Mouse (Mus musculus) kidney, adult 18-20 months (tissue): ENCODE results near the gene Yipf1.
"Not testable (repeated sequence)": the region's sequence is repeated elsewhere in the genome, so short reads cannot be mapped to it uniquely, and the experiment has no call there.

Source experiments
- DNase-seq: peaks from one replicate; pipeline ENCODE4 v3.0.0; 2021

The Yipf1 gene

DNA sequence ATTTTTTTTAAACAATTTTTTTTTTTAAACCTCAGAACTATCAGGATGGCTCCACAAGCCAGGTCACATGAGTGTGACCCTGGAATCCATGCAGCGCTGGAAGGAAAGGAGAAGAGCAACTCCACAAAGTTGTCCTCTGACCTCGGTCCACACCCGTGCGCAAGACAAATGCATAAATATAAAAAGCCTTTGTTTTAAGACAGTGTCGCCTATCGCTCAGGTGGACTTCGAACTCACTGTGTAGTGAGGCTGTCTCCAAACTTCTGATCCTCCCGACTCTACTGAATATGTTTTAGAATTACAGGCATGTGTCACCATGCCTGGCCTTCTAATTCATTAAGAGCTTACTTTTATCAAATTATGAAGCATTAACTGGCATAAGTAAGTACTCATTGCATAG lies 14.4 kb downstream of the Yipf1 start:
- no peak for DNase-seq

DNA sequence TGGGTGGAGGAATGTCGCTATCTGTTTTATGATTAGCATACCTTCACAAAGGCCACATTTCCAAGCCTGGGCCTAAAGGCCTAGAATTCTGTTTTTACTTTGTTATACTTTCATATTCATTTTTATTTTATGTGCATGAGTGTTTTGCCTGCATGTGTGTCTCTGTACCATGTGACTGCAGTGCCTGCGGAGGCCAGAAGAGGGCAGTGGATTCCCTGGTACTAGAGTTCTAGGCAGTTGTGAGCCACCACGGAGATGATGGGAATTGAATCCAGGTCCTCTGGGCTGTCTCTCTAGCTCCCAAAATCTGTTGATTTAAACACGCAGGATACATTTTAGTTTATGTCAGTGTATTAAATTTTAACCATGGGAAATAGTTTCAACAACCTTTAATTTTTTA lies 19.4 kb downstream of the Yipf1 start:
- DNase-seq = no peak

DNA sequence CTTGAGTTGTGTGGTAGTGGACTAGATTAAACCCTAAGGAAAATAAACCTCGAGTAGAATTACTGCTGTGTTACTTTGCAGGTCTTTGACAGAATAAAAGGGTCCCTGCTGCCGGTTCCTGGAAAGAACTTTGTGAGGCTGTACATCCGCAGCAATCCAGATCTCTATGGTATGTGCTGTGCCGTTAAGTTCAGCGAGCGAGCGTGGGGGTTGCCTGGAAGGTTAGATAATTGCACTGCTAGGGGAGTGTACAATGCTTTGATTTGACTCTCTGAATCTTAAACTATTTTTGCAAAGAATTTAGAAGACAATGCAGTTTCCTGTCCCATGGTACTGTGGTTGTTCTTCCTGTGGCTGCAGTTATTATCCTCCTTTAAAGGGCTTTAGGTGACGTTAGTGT lies 22.2 kb downstream of the Yipf1 start:
- no peak for DNase-seq

DNA sequence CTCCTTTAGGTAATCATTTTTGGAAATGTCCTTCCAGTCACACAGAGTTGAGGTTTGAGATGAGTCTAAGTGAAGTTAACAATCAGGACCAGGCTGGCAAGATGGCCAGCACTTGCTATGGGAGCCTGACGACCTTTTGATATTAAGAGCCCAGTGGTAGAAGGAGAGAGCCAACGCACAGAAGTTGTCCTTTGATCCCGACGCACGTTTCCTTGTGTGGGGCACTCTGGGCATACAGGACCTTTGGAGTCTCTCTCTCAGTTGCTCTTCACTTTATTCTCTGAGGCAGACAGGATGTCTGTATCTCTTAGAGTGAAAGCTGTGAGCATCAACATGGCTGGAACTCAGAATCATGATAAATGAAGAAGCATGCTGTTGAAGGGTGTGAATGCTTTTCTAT lies 23.3 kb downstream of the Yipf1 start:
- DNase-seq = no peak

DNA sequence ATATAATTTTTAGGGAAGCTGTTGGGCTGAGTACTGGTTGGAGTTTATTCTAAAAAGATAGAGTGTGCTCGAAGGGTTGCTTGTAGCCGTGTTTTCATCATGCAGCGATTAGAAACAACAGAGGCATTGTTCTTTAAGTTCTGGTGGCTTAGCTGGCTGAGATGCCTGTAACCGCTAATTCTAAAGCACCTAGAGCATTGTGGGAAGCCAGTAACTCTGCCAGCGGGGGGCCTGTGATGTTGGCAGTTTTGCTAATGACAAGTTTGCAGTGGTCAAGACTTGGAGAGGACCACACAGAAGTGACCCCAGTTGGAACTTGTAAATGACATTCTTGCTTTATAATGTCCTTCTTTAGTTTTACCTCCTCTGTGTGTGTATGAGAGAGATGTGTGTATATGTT lies 27.2 kb downstream of the Yipf1 start:
- DNase-seq = no peak

DNA sequence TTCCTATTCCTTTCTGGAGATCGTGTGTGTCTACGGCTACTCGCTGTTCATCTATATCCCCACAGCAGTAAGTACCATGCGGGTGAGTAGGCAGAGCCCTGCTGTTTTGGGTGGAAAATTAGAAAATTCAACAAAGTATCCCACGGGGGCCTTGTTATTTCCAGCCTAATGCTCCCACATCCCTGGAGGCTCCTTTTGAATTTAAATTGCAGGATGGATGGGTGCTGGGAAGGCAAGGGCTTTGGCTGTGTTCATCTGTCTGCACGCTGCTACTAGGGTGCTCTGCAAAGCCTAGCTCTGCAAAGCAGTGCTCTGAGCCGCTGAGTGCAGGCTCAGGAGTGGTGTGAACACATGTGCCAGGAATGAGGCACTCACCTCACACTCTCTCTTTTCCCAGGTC lies 30.4 kb downstream of the Yipf1 start:
- no peak for DNase-seq

DNA sequence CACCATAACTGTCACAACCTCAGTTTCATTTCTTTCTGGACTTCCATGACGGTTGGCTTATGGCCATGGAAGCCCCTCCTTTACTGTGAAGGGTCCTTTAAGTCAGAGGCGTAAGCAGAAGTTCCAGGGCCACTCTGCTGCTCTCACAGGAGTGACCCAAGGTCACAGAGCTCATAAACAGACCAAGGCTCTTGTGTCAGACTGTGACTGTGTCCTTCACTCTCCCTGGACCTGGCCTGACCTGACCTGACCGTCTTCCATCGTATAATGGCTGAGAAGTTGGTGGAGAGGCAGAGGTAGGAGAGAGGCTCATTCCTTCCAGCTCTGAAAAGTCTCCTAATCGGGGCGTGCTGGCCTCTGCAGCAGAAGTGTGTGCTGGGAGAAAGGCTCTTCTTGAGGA lies 33.1 kb downstream of the Yipf1 start:
- no peak for DNase-seq

DNA sequence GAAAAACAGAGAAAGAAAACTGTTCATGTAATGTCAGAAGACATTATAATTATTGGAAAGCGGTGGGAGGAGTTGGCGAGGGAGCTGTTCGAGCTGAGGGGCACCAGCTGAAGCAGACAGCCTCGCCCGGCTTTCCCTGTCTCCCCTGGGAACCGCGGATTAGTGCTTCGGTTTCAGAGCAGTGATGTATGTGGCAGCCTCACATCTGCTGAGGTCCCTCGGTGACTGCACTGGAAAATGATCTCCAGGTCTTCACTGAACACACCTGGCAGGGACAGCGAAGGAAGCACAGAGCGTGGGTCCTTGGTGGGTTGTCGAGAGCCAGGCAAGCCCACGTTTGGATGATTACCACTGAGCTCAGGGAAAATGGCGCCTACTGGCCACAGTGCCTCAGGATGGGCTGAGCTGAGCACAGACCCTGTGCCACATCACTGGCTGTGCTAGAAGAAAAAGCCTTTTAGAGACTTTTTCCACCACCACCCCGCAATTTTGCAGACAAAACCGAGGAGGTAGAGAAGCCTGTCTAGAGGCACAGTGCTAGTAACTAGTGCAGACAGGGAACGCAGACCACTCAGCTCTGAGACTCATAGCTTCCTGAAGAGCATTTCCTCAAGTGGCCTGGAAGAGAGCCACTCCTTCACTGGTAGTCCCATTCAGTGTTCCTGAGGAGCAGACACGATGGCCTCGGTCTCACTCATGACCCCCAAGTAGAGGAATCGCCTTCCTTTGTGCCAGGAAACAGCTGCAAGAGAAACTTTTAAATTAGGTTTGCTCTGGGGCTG lies 34.6 kb downstream of the Yipf1 start:
- no peak for DNase-seq

DNA sequence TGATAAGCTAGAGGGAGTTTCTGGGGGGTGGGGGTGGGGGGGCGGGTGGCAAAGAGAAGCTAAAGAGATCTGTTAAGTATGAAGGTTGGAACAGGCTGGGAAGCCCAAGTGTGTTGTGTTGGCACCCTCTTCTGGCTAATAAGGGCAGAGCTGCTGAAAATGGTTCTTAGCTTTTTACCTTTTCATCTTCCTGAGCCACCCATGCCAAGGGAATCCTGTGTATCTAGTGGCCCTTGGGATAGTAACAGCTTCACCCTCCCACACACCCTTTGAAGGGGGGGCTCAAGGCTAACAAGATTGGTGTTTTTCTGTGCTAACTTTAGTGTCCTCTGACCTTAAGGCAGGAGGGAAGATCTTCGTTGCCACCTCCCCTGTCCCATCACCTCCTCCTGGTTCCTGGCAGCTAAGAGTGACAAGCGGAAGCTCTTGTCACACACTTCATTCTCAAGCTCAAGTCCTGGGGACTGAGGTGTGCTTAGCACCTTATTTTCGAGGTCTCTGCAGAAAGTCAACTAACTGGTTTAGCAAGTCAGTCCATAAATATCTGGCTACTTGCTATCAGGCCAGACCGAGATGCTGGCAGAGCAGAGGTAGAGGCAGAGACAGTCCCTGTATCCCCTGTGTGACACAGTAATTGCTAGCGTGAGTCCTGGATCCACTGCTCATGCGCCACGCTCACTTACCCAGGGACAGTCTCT lies 35.3 kb downstream of the Yipf1 start:
- DNase-seq = peak; percentile 46

DNA sequence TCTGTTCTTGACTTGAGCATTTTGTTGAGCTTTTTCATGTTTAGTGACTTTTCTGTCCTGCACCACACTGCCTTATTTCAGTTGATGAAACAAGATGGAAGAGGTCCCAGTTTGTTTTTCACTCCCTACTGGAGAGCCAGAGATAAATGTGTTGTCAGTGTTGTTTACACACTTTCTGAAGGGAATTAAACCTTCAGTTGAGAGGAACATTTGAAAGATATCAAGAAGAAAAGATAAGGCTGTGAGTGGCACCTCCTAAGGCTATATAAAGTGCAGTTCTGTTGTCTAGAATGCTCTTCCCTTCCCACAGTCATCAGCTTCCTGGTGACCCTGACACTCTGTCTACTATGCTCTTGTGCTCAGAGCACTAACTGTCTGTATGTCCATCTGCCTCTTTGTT lies 37.2 kb downstream of the Yipf1 start:
- no peak for DNase-seq

DNA sequence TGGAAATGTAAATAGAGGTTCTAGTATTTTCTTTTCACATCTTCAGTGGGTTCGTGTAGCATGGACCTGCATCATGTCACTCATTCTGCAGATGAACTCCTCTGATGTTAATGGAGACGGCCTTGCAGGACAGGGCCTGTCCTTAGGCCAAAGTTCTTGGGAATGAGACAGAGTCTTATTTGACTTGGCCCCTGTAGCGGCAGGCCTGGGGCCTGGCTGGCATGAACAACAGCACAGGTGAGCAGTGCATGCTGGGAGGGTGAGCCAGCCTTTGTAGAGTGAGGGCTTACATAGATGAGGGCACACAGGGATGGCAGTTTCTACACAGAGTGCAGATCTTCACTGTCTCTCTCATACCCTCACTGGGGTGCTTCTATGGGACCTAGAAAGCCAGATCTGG lies 39.4 kb downstream of the Yipf1 start:
- DNase-seq = peak; percentile 33

DNA sequence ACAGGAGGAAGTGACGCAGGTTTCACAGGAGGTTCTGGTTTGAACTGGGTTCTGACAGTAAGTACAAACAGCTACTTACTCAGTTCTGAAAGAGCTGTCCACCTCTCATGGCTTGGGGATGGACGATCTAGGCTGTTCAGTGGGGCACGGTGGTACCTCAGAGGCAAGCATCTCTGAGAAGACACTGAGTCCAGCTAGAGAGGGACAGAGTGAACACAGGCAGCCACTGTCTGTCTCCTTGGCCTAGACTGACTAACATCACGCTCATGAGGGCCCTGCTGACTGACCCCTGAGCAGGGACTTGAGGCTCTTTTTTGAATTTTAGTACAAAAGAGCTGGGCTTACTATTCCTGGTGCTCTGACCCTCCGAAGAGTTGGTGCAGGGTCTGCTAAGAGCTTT lies 40.0 kb downstream of the Yipf1 start:
- no peak for DNase-seq

DNA sequence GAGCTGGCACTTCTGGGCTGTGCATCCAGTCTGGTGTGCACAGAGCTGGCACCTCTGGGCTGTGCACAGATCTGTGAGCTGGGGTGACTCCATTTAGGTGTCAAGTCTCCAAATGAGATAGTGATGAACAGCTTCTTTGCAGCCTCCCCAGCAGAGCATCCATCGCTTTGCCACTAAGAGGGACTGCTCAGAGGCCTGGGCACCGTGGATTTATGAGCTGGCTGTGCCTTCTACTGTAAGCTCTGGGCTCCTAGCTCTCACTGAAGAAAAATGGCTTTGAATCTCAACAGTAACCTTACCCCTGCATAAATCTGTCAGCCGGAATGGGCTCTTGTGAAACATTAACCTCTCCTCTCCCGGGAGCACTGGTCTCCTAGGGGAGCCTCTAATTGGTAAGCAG lies 40.4 kb downstream of the Yipf1 start:
- DNase-seq = peak; percentile 18

DNA sequence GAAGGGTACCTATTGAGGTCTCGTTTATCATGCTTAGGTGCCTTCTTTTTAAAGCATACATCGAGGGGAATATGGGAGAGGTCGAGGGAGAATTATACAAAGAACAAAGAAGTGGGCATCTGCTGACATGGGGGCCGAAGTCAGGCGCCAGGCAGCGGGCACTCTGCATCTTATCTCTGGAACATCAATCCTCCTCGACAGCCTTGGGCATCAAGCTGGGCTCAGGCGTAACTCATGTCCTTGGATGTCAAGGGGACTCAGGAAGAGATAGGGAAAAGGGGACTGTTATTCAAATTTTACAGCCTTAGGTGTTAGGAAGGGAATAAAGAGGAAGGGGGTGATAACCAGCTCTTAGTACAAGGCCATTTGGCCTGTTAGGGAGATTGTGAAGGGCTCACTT lies 43.0 kb downstream of the Yipf1 start:
- not testable (repeated sequence) for DNase-seq

DNA sequence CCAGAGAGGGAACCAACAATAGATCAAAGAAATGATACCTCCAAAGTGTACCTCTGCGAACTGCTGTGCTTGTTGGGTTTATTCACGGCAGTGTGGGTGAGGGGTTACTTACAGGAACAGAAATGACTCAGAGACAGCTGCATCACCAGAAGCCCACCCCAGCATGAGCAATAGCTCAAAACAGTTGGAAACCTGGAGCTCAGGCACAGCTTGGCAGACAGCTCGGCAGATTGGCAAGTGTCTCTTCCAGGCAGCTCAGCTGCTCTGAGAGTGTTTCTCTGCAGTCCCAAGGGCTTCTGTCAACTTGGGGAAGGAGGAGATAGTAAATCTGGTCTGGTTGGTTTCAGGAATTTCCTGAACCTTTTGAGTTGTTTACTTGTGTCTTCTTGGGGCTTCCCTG lies 44.3 kb downstream of the Yipf1 start:
- no peak for DNase-seq

DNA sequence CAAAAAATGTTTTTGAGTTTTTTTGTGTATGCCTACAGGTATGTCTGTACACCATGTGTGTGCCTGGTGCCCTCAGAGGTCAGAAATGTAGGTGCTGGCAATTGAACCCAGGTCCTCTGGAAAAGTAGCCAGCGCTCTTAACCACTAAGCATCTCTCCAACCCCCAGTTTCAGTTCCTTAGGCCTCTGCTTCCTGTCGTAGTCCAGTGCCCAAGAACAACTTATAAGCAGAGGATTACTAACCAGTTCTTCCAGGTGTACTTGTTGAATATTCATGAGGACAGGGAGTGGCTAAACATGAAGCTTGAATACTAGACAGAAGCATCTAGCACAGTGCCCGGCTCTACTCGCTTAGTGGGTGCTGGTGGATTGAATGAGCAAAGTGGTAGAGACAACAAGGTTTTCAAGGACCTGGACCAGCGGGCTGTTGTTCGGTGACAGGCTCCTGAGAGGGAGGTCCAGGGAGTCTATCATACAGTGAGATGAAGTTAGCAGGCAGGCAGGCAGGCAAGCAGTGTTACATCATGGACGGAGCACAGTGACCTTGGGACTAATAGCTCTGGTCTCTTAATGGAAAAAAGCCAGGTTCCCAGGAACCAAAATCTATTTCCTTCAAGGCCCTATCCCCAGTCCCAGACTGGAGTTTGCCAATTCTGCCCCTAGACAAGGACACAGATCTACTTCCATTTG lies 46.4 kb downstream of the Yipf1 start:
- peak; percentile 51 for DNase-seq

DNA sequence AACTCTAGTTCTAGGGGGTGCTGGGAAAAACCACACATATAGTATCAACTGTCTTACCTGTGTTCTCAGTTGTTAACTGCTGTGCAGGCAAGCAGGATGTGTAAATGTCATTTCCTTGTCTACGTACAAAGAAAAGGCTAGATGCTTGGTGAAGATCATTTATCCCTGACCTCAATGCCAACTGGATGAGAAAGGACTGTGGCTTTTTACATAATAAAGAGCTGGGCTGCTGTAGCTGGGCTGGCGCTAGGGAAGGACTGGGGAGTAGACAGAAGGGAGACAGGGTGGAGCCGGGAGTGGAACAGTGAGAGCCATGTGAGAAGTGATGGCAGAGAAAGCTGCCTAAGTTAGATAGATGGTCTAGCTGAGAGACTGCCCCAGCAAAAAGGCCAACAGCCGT lies 48.6 kb downstream of the Yipf1 start:
- no peak for DNase-seq

DNA sequence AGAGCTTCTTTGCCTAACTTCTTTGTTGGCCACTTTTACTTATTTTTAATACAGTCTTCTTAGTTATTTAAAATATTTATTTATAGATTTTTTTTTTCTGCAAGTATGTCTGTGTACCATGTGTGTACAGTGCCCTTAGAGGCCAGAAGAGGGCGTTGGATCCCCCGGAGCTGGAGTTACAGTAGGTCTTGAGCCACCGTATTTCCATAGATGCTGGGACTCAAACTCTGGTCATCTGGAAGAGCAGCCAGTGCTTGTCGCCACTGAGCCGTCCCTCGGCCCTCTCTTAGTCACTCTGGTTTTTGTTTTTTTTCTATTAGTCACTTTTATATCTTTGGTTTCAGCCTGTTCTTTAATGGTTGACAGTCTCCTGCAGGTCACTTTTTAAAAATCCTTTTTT lies 49.4 kb downstream of the Yipf1 start:
- no peak for DNase-seq

DNA sequence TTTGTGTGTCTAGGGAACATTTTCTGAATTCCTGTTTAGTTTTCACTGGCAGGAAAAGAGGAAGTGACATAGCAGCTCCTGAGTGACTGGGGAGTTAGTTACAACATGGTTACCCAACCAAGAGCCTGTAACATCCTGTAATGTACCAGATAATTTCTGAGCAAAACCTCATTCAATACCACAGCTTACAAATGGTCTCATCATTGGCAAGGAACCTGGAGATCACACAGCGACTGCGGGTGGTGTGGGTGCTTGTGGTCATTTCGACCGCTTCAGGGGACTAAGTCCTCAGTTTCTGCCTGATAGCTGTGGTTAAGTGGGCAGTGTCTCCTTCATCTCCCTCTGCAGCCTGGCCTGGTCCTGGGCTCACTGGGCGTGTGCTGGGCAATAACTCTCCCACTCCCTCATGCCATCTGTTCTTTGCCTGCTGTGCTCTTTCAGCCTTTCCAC lies 50.1 kb downstream of the Yipf1 start:
- DNase-seq = no peak

DNA sequence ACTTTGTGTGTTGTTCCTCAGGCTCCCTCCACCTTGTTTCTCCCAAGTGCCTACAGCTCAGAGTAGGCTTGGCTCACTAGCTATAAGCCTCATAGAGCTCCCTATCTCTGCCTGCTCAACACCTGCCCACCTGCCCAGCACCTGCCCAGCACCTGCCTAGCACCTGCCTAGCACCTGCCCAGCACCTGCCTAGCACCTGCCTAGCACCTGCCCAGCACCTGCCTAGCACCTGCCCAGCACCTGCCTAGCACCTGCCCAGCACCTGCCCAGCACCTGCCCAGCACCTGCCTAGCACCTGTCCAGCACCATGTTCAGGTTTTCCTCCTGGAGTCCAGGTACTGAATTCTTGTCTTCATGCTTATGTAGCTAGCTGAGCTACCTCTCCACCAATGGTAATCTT lies 52.2 kb downstream of the Yipf1 start:
- DNase-seq = not testable (repeated sequence)

DNA sequence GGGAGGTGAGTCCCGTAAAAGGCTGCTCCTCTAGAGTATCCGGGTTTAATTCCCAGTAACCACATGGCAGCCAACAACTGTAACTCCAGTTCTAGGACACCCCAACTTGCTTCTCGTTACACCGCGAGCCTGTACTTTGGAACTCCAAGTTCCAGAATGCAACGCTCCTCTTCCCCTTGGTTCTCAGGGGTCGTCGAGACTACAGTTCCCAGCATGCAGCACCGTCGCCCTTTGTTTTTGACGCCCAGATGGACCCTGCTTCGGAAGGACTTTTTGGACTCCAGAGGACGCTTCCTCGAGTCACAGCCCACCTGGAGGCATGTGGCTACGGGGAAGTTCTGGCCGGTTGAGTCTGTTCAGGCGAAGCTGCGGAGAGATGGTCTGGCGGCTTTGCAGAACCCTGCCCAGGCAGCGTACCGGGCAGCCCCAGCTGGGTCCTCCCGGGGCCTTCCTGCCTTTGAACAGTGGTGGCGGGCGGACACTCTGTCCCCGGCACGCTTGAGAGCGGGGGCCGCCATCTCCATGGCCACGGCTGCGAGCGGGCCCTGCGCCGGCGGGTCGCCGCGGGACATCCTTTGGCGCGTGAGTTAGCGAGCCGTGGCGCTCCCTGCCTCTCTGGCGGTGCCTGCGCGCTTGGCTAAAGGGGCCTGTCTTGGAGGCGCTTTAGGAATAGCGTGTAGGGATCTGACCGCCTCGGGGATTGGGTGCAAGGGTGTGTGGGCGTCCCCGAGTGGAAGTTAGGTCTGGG lies 53.6 kb downstream of the Yipf1 start, which contains the start of gene Ndc1:
Gene Ndc1, plus strand, starts transcription at position 218 of the 748 bp plus-strand sequence.
- DNase-seq = peak; percentile 91

DNA sequence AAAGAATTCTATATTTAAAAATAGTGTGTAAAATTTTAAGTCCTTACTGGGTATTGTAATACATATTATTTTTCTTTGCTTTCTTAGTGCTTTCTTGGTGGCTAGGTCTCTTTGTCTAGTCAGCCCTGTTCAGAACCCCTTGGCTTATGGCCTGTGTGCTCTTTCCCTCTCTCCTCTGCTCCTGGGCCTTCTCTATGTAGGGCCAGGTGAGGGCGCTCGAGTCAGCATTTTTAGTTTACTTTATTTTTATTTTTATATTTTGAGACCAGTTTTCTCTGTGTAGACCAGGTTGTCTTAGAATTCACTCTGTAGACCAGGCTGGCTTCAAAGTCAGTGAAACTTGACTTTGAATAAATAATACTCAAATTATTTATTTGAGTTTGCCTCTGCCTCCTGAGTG lies 58.1 kb downstream of the Yipf1 start:
- no peak for DNase-seq

DNA sequence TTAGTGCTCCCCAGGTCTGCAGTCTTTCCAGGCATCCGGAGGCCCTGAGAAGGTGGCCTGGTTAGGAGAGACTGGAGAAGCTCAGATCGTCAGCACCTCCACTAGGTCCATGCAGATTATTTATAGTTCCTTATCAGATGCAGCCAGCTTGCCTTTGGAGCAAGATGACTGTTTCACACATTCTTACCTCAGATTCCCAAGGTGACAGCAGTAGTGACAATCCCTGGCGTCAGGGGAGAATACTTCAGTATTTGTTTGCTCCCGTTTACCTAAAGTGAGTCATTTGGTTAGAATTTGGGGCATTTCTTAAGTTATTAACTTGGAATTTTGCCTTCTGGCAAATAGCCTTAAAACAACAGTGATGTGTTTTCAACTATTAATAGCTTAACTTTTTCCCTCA lies 60.5 kb downstream of the Yipf1 start:
- no peak for DNase-seq
